Mouse (Mus musculus) layer of hippocampus, adult 9-11 months (tissue): ENCODE results near the gene Slc17a7.
"Not testable (repeated sequence)": the region's sequence is repeated elsewhere in the genome, so short reads cannot be mapped to it uniquely, and the experiment has no call there.

ENCODE experiments used
- DNase-seq: peaks from one replicate; pipeline ENCODE4 v3.0.0; 2022

Gene Slc17a7

GRCm38 (mm10) chr7:45163735-45164490 lies at the start of gene Slc17a7:
TSS of gene Slc17a7 (plus strand) at chr7:45163949.
- DNase-seq, result peak; percentile 61

GRCm38 (mm10) chr7:45117566-45117965 lies 46.2 kb upstream of the Slc17a7 start:
- peak; percentile 39 for DNase-seq

GRCm38 (mm10) chr7:45118336-45118735 lies 45.4 kb upstream of the Slc17a7 start:
- DNase-seq, result no peak

- peak; percentile 4 for DNase-seq
Measured at GRCm38 (mm10) chr7:45119780-45120709, 43.7 kb upstream of the Slc17a7 start.

- no peak for DNase-seq
Measured at GRCm38 (mm10) chr7:45121404-45121803, 42.3 kb upstream of the Slc17a7 start.

- DNase-seq, result no peak
Measured at GRCm38 (mm10) chr7:45121966-45122365, 41.8 kb upstream of the Slc17a7 start.

- no peak for DNase-seq
Measured at GRCm38 (mm10) chr7:45122561-45123185, 41.1 kb upstream of the Slc17a7 start.

GRCm38 (mm10) chr7:45123186-45123570 lies 40.6 kb upstream of the Slc17a7 start:
- DNase-seq, result no peak

- peak; percentile 99 for DNase-seq
Measured at GRCm38 (mm10) chr7:45124224-45125143, 39.3 kb upstream of the Slc17a7 start, which contains the start of gene Rps11. TSS of gene Rps11 (minus strand) at chr7:45124439.

GRCm38 (mm10) chr7:45125144-45125600 lies 38.6 kb upstream of the Slc17a7 start:
- DNase-seq, result no peak

GRCm38 (mm10) chr7:45125649-45126048 lies 38.1 kb upstream of the Slc17a7 start:
- not testable (repeated sequence) for DNase-seq

- DNase-seq, result no peak
Measured at GRCm38 (mm10) chr7:45126147-45126843, 37.5 kb upstream of the Slc17a7 start.

- no peak for DNase-seq
Measured at GRCm38 (mm10) chr7:45126844-45127699, 36.7 kb upstream of the Slc17a7 start.

- no peak for DNase-seq
Measured at GRCm38 (mm10) chr7:45127700-45128224, 36.0 kb upstream of the Slc17a7 start.

- peak; percentile 99 for DNase-seq
Measured at GRCm38 (mm10) chr7:45128624-45129246, 35.0 kb upstream of the Slc17a7 start, which contains the start of gene Rpl13a. TSS of gene Rpl13a (minus strand) at chr7:45128761.

- no peak for DNase-seq
Measured at GRCm38 (mm10) chr7:45129318-45129717, 34.4 kb upstream of the Slc17a7 start.

- DNase-seq, result no peak
Measured at GRCm38 (mm10) chr7:45129776-45130512, 33.8 kb upstream of the Slc17a7 start.

- no peak for DNase-seq
Measured at GRCm38 (mm10) chr7:45131850-45132249, 31.9 kb upstream of the Slc17a7 start.
